9 mouse cellular contexts compared by ENCODE assay signal in the genomic region with DNA sequence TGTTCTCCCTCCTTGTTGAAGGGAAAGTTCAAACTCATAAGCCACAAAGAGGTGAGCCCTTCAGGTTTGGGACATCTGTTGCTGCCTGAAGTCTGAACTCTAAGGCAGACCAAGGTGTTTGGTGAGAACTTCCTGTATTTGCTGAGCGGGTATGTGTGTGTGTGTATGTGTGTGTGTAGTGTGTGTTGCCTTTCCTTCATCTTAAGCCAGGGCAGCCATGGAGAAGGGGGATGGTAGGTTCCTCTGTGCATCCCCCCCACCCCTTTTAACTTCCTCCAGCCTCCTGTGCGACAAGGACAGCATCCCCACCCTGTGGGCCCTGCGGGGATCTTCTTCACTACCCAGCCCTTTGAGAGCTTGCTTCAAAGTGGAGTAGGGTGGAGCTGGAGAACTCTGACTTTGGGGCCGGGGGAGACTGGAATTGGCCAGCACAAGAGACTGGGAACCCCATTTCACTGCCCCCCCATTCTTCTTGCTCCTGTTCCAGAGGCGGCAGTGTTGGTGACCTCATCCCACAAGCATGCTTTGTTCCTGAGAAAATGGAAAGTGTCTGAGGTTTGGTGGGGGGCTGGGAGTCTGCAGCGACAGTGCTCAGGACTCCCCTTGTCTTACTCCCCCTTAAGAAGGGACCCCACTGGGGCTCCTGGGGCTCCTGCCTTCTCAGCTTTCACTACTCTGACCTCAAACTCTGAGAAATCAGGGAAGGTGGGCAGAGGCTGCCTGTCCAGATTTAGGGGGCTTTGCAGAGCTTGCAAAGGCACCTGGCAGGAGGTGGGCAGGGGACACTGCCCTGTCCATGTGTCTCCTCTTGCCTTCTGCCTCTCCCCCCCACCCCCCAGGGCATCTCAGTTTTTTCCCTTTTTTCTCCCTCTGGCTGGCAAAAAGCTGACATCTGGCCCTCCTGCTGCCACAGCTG. TPM values are rescaled to one million over a fixed set of nuclear protein-coding genes. Genes with fewer than 3 reads are reported as not detected.
A peak's percentile ranks its signal among the peaks of the same experiment; 100 is the strongest.
DNase-seq lines count a peak whose midpoint lies in the region; TF ChIP-seq lines count a peak whose summit lies in the region.
"Had no signal": no experiment of that assay in that cellular context is flagged by ENCODE, and none has a peak within 500 bp of the region (broad histone marks: within the 10 kb centered on the region; RNA-seq: fewer than 3 reads in every experiment).

No protein-coding gene starts in this region.

- intact Hi-C loops in left cerebral cortex, adult 2 months (cut with DNase I): no loop called here
- intact Hi-C loops in heart, postnatal 14 days (cut with DNase I): no loop called here

- H3K4me3 ChIP-seq in left cerebral cortex, adult 2 months: no peak overlapping the region
- peak overlapping the region; percentile 60 for H3K4me3 ChIP-seq in bone marrow macrophage, adult 2 months (ENCODE audit: insufficient read depth, low read length)
- H3K4me3 ChIP-seq: erythroblast, embryonic 14.5 days had no signal

- peaks cover 27% of the 10 kb centered on the region for H3K4me1 ChIP-seq in bone marrow macrophage, adult 2 months (ENCODE audit: control insufficient read depth, insufficient read depth, low read length)

- TF ChIP-seq CTCF in left cerebral cortex, adult 2 months (IDR thresholded peaks at IDR 0.05): no peak
- TF ChIP-seq CTCF in bone marrow macrophage, adult 2 months (IDR thresholded peaks at IDR 0.05; ENCODE audit: low read depth, low read length): no peak

- peak overlapping the region; percentile 40; the same call in 1 of the 2 replicates for H3K27ac ChIP-seq in left cerebral cortex, adult 2 months
- peak overlapping the region; percentile 99 for H3K27ac ChIP-seq in bone marrow macrophage, adult 2 months (ENCODE audit: insufficient read depth, low read depth, low read length)

- DNase-seq in left cerebral cortex, adult 2 months (ENCODE audit: extremely low spot score in 1 of 2, low spot score in 2 of 2): no peak
- no peak for DNase-seq in left cerebral cortex, adult 11 months (ENCODE audit: low spot score)
- peak; percentile 12 to 20 for DNase-seq in heart, postnatal 14 days
- peak; percentile 36 to 40 for DNase-seq in lung, postnatal 4 days
- DNase-seq in thymus, postnatal 14 days: peak; percentile 67
- no peak for DNase-seq in layer of hippocampus, adult 18-20 months (ENCODE audit: low spot score in 2 of 2)
- no peak for DNase-seq in cerebellum, postnatal 10 days

- no peak for TF ChIP-seq POLR2A in bone marrow macrophage, adult 2 months (IDR thresholded peaks at IDR 0.05; ENCODE audit: borderline replicate concordance, low read depth, low read length)

RNA-seq across cellular contexts. Expression of gene Fhl3, which starts 3.6 kb away (rescaled TPM):
- total RNA-seq in left cerebral cortex, adult 2 months (2021): 1 to 10 TPM; 1.4 to 2.2 TPM
- 149 and 167 TPM in 2 replicates for polyA plus RNA-seq in bone marrow macrophage, adult 2 months (2012; ENCODE audit: insufficient read depth, insufficient read length, missing spikeins)
- total RNA-seq in heart, postnatal 14 days (2021): 10 to 100 TPM; 13.0 to 13.9 TPM
- 1 to 10 TPM; 1.2 to 1.4 TPM for total RNA-seq in layer of hippocampus, adult 18-20 months (2021)

RNA-seq across cellular contexts. Expression of gene Sf3a3, which starts 10.4 kb away (rescaled TPM):
- total RNA-seq in left cerebral cortex, adult 2 months (2021): 10 to 100 TPM; 33.0 to 35.6 TPM
- polyA plus RNA-seq in bone marrow macrophage, adult 2 months (2012; ENCODE audit: insufficient read depth, insufficient read length, missing spikeins): 44.4 and 47.6 TPM in 2 replicates
- 10 to 100 TPM; 19.2 to 21.5 TPM for total RNA-seq in heart, postnatal 14 days (2021)
- total RNA-seq in layer of hippocampus, adult 18-20 months (2021): 10 to 100 TPM; 35.0 TPM

RNA-seq across cellular contexts. Expression of gene Utp11, which starts 10.7 kb away (rescaled TPM):
- total RNA-seq in left cerebral cortex, adult 2 months (2021): 10 to 100 TPM; 13.3 to 15.7 TPM
- 45.8 and 49.4 TPM in 2 replicates for polyA plus RNA-seq in bone marrow macrophage, adult 2 months (2012; ENCODE audit: insufficient read depth, insufficient read length, missing spikeins)
- total RNA-seq in heart, postnatal 14 days (2021): 10 to 100 TPM; 11.6 to 12.0 TPM
- total RNA-seq in layer of hippocampus, adult 18-20 months (2021): 10 to 100 TPM; 16.8 to 18.1 TPM

RNA-seq across cellular contexts. Expression of gene Inpp5b, which starts 37.5 kb away (rescaled TPM):
- total RNA-seq in left cerebral cortex, adult 2 months (2021): 10 to 100 TPM; 46.5 to 48.7 TPM
- polyA plus RNA-seq in bone marrow macrophage, adult 2 months (2012; ENCODE audit: insufficient read depth, insufficient read length, missing spikeins): 29.4 and 33.8 TPM in 2 replicates
- total RNA-seq in heart, postnatal 14 days (2021): 10 to 100 TPM; 12.5 to 13.6 TPM
- 10 to 100 TPM; 42.9 to 47.1 TPM for total RNA-seq in layer of hippocampus, adult 18-20 months (2021)

RNA-seq across cellular contexts. Expression of gene Pou3f1, which starts 47.5 kb away (rescaled TPM):
- total RNA-seq in left cerebral cortex, adult 2 months (2021): 10 to 100 TPM; 16.9 to 18.8 TPM
- polyA plus RNA-seq in bone marrow macrophage, adult 2 months (2012; ENCODE audit: insufficient read depth, insufficient read length, missing spikeins): not detected in 2 replicates
- under 1 TPM in 1 of 2 experiments, not detected in 1; 0.07 TPM for total RNA-seq in heart, postnatal 14 days (2021)
- 10 to 100 TPM; 49.2 to 54.0 TPM for total RNA-seq in layer of hippocampus, adult 18-20 months (2021)

Comparison
In these comparisons a context has a peak if more than half of its experiments do, and no peak if none do; other contexts are left out.
1. DNase-seq: peak in heart, postnatal 14 days (2 of 2), lung, postnatal 4 days (2 of 2) and thymus, postnatal 14 days (single experiment); none in left cerebral cortex, adult 2 months (0 of 2), left cerebral cortex, adult 11 months (single experiment), layer of hippocampus, adult 18-20 months (0 of 2) and cerebellum, postnatal 10 days (0 of 2).
2. RNA of gene Fhl3, which starts 3.6 kb away (total RNA-seq): 13.0 to 13.9 TPM in heart, postnatal 14 days; 1.4 to 2.2 TPM in left cerebral cortex, adult 2 months and 1.2 to 1.4 TPM in layer of hippocampus, adult 18-20 months; every median in the first group is over 4 times any median in the second.